Mouse (Mus musculus) midbrain, postnatal 0 days (tissue): ENCODE data around the gene Usp3. TPM values are rescaled to one million over a fixed set of nuclear protein-coding genes. Genes with fewer than 3 reads are reported as not detected.

Experiments used
- ATAC-seq: fragments of 200-750 bp; cut with Nextera tagmentation; 2 replicates; pipeline ENCODE4 v1.8.0; 2017; ENCODE audit warnings: moderate number of reproducible peaks, mild to moderate bottlenecking, moderate TSS enrichment, moderate library complexity; ENCODE audit not compliant: low FRiP score
- DNase-seq: peaks from one replicate; pipeline ENCODE4 v3.0.0-alpha.2; 2015; ENCODE audit warnings: low spot score
- H3K27ac ChIP-seq: fragments of 300-500 bp; sonication (generic); 2 replicates; pipeline ENCODE4 v1.5.1; 2014; ENCODE audit warnings: low read depth, mild to moderate bottlenecking, low read length, mixed read lengths
- H3K27me3 ChIP-seq: fragments of 300-500 bp; sonication (generic); 2 replicates; pipeline ENCODE4 v1.6.1; 2014; ENCODE audit warnings: low read length, control low read depth, mixed read lengths; ENCODE audit not compliant: insufficient read depth
- H3K36me3 ChIP-seq: fragments of 300-500 bp; sonication (generic); 2 replicates; pipeline ENCODE4 v1.6.1; 2014; ENCODE audit warnings: low read length, control low read depth, mixed read lengths; ENCODE audit not compliant: insufficient read depth
- H3K4me1 ChIP-seq: fragments of 300-500 bp; sonication (generic); 2 replicates; pipeline ENCODE4 v1.6.1; 2014; ENCODE audit warnings: mild to moderate bottlenecking, control low read depth, antibody characterized with exemption, low read length, mixed read lengths; ENCODE audit not compliant: insufficient read depth
- H3K4me2 ChIP-seq: fragments of 300-500 bp; sonication (generic); 2 replicates; pipeline ENCODE4 v1.6.1; 2014; ENCODE audit warnings: low read depth, mild to moderate bottlenecking, low read length, mixed read lengths; ENCODE audit not compliant: poor library complexity, severe bottlenecking
- H3K4me3 ChIP-seq: fragments of 300-500 bp; sonication (generic); 2 replicates; pipeline ENCODE4 v1.5.1; 2014; ENCODE audit warnings: low read depth, mild to moderate bottlenecking, low read length, moderate library complexity
- H3K9ac ChIP-seq: fragments of 300-500 bp; sonication (generic); replicated peaks from 2 replicates; pipeline ENCODE4 v1.6.1; 2014; ENCODE audit warnings: mild to moderate bottlenecking, low read length, moderate library complexity, mixed read lengths; ENCODE audit not compliant: poor library complexity, severe bottlenecking
- H3K9me3 ChIP-seq: fragments of 300-500 bp; sonication (generic); 2 replicates; pipeline ENCODE4 v1.6.1; 2016; ENCODE audit warnings: low read length, control low read depth
- CTCF ChIP-seq: IDR thresholded peaks from 2 replicates; pipeline ENCODE4 v1.5.1; 2016; ENCODE audit warnings: antibody characterized with exemption, mild to moderate bottlenecking
- WGBS: fragments of 180-500 bp; shearing (Covaris S2); extraction: QIAGEN DNeasy Blood & Tissue Kit; methylation state at CpG from one replicate; pipeline ENCODE4 v1.1.7; 2014; 5-methylcytosine and 5-hydroxymethylcytosine counted together
- polyA plus RNA-seq: library from polyadenylated mRNA; unstranded; fragments of >200 nt; fragmentation: Nextera tagmentation; extraction: Ambion mirVana; gene quantifications from 2 replicates; pipeline ENCODE4 v1.2.1, GENCODE M21; 2015
- total RNA-seq: library from RNA; depleted of rRNA; stranded (reverse); fragments of >200 nt; gene quantifications from 2 replicates; pipeline ENCODE4 v1.2.3, GENCODE M21; 2014

Usp3 gene
- total and polyA plus RNA-seq, 2 experiments from 2014 or later, result 30.0 to 39.9 TPM

DNA sequence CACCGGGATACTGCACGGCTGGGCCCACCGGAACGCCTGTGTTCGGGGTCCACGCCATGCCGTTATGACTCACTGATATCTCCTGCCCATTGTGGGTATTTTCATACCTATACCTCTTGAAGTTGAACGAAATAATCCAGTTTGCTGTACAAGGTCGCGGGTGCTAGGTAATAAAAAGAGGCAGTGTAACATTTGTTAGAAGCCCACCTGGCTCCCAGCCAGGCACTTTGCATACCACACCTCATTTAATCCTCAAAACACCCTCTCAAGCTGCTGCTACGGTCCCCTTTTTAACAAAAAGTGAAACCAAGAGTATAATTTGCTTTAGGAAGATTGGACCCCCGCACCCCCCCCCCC is 649 bp upstream of the Usp3 start:
- H3K27ac ChIP-seq, result no peak overlapping the region; the same call in 1 of the 2 replicates
- H3K36me3 ChIP-seq, result no peaks in the 10 kb centered on the region
- TF ChIP-seq CTCF, result no peak
- H3K27me3 ChIP-seq, result no peaks in the 10 kb centered on the region
- H3K9me3 ChIP-seq, result no peaks in the 10 kb centered on the region
- H3K4me2 ChIP-seq, result peak overlapping the region; percentile 74
- 8% methylated on average over 12 of the region's 12 CpGs for WGBS
- DNase-seq (no peak), ATAC-seq (no peak)
- H3K4me3 ChIP-seq, result peak overlapping the region; percentile 96
- peaks cover 7% of the 10 kb centered on the region; the same call in 1 of the 2 replicates for H3K4me1 ChIP-seq
- H3K9ac ChIP-seq, result peak overlapping the region; percentile 91; the same call in 1 of the 2 replicates

DNA sequence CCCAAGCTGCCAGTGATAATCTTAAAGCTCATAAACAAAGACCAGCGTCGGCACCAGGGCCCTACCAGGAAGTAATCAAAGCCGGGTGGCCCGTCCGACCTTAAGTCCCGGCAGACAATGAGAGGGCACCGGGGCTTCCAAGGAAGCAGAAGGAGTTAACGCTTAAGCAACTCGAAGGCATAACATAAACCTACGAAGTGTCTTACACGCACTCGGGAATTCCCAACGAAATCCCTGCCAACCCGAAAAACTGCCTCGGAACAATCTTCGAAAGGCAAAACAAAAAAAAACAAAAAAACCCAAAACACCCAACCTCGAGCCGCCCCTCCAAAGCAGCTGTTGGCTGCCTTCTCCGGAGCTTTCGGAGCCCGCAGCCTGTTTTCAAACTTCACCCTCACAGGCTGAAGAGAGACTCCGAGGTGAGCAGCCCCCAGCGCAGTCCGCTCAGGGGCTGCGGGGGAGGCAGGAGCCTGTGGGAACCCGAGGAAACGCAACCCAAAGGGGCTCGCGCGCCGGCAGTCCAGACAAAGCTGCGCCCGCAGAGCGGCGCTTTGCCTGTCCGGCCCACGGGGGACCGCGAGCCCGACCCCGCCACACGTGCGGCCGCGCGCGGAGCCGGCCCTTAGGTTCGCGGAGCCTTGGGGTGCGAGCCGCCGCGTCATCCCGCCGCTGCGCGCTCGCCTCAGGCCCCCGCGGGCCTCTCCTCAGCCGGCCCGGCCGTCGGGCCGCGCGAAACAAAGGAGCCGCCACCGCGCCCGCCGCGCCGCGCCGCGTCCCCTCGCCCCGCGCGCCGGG is 894 bp downstream of the Usp3 start:
- peak overlapping the region; percentile 74 for H3K4me2 ChIP-seq
- DNase-seq (peak; percentile 49), ATAC-seq (peak; percentile 66)
- peak overlapping the region; percentile 91 for H3K9ac ChIP-seq
- H3K4me3 ChIP-seq, result peak overlapping the region; percentile 96
- no peaks in the 10 kb centered on the region for H3K27me3 ChIP-seq
- no peaks in the 10 kb centered on the region for H3K36me3 ChIP-seq
- H3K4me1 ChIP-seq, result peaks cover 7% of the 10 kb centered on the region; the same call in 1 of the 2 replicates
- under 1% methylated on average over 69 of the region's 83 CpGs for WGBS
- TF ChIP-seq CTCF, result no peak
- H3K9me3 ChIP-seq, result no peaks in the 10 kb centered on the region
- H3K27ac ChIP-seq, result peak overlapping the region; percentile 80

DNA sequence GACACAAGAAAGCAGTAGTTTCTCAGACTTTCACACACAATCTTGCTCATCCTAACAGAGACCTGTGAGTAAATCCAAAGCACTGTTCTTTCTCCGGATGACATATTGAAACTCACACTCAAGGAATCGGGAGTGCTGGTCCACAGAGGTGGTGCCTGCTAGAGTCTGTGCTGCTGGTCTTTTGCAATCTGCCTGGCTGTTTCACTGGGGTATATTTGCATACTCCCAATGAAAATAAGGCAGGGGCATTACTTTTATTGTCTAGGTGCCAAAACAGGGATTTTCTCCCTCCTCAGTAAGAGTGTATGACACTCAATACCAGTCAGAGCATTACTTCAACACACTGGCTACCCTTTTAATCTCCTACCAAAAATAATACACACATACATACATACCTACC is 2.9 kb downstream of the Usp3 start:
- ATAC-seq (no peak), DNase-seq (no peak)
- no peak overlapping the region for H3K27ac ChIP-seq
- H3K4me2 ChIP-seq, result peak overlapping the region; percentile 16; the same call in 1 of the 2 replicates
- H3K36me3 ChIP-seq, result no peaks in the 10 kb centered on the region
- WGBS, result 39% methylated on average over 2 of the region's 2 CpGs
- H3K9me3 ChIP-seq, result no peaks in the 10 kb centered on the region
- H3K27me3 ChIP-seq, result no peaks in the 10 kb centered on the region
- TF ChIP-seq CTCF, result no peak
- no peak overlapping the region for H3K9ac ChIP-seq
- H3K4me3 ChIP-seq, result no peak overlapping the region
- H3K4me1 ChIP-seq, result peaks cover 7% of the 10 kb centered on the region; the same call in 1 of the 2 replicates

DNA sequence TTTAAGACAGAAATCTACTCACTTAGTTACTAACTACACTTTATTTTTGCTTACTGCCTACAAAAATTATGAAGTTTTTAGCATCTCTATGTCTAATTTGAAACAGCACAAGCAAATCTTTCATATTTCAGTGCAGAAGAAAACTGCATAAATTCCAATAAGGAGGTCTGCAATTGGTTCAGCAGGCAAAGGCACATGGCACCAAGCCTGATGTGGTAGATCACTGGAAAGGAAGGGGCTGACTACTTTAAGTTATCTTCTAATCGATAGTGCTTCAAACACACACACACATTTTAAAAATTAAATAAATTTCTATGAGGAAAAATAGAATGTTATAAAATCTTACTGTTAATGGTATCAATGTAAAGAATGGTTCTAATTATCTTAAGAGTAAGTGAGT is 5.9 kb downstream of the Usp3 start:
- no peak for DNase-seq
- no peak overlapping the region for H3K4me3 ChIP-seq
- H3K4me1 ChIP-seq, result peaks cover 7% of the 10 kb centered on the region; the same call in 1 of the 2 replicates
- no peaks in the 10 kb centered on the region for H3K36me3 ChIP-seq
- TF ChIP-seq CTCF, result no peak
- H3K9me3 ChIP-seq, result no peaks in the 10 kb centered on the region
- no peak overlapping the region for H3K27ac ChIP-seq
- ATAC-seq, result no peak
- H3K27me3 ChIP-seq, result no peaks in the 10 kb centered on the region
- WGBS, result 92% methylated on average over 1 of the region's 1 CpGs
- no peak overlapping the region for H3K4me2 ChIP-seq
- H3K9ac ChIP-seq, result no peak overlapping the region

DNA sequence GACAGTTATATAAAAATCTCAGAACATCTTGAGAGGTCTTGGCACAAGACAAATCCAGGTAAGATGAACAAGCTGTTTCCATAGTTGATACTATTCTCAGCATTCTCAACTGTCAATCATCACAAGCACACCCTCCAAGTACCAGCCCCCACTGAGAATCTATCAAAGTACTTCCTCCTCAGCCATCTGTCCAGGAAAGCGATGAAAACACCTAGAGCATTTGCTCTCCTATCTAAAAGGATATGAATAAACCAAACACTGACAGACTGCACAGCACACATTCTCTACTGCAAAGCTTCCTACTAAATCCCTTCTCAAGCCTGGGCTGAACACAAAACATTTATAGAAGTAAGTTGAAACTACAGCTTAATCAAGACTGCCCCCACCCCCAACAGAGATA is 6.4 kb downstream of the Usp3 start:
- Histone ChIP-seq H3K36me3 (no peaks in the 10 kb centered on the region), H3K9me3 (no peaks in the 10 kb centered on the region), H3K4me2 (no peak overlapping the region), H3K27me3 (no peaks in the 10 kb centered on the region), H3K4me1 (peaks cover 7% of the 10 kb centered on the region; the same call in 1 of the 2 replicates), H3K27ac (no peak overlapping the region), H3K4me3 (no peak overlapping the region), H3K9ac (no peak overlapping the region)
- WGBS, result 39% methylated on average over 1 of the region's 1 CpGs
- DNase-seq, result peak; percentile 21
- ATAC-seq, result no peak
- no peak for TF ChIP-seq CTCF

DNA sequence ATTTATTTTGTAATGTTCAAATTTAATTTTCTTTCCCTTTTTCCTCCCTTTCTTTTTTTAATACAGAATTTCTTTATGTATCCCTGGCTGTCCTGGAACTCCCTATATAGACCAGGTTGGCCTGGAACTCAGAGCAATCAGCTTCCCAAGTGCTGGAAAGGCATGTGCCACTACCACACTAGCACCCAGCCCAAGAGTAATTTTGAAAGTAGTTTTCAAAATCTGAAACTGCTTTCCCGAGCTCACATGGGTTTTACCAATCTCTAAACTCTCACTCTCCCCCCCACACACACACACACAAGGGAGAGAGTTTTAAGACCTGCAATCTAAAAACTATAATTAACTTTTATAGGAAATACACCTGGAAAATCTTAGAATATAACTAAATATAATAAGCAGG is 7.8 kb downstream of the Usp3 start:
- 0 out of 2 replicates have a peak, but pooled peaks cover 3% of the 10 kb centered on the region for H3K4me1 ChIP-seq
- ATAC-seq (no peak), DNase-seq (no peak)
- no peak overlapping the region for H3K9ac ChIP-seq
- H3K4me2 ChIP-seq, result no peak overlapping the region
- H3K27ac ChIP-seq, result no peak overlapping the region
- H3K36me3 ChIP-seq, result no peaks in the 10 kb centered on the region
- 66% methylated on average over 1 of the region's 1 CpGs for WGBS
- no peak overlapping the region for H3K4me3 ChIP-seq
- H3K27me3 ChIP-seq, result no peaks in the 10 kb centered on the region
- no peak for TF ChIP-seq CTCF
- H3K9me3 ChIP-seq, result no peaks in the 10 kb centered on the region
